Mouse (Mus musculus) G1E-ER4 (cell line): ENCODE results near the gene Col25a1. TPM values are rescaled to one million over a fixed set of nuclear protein-coding genes. Genes with fewer than 3 reads are reported as not detected.

Experiments used
- GATA1 ChIP-seq: IDR thresholded peaks from one replicate; pipeline ENCODE4 v1.8.0; 2012; ENCODE audit warnings: low read length, inconsistent platforms
- polyA plus RNA-seq: library from polyadenylated mRNA; stranded (reverse); fragments of >175 nt; gene quantifications from 2 replicates; pipeline ENCODE4 v1.2.3, GENCODE M21; 2012

Col25a1 gene
- polyA plus RNA-seq, 1 experiment: not detected

DNA sequence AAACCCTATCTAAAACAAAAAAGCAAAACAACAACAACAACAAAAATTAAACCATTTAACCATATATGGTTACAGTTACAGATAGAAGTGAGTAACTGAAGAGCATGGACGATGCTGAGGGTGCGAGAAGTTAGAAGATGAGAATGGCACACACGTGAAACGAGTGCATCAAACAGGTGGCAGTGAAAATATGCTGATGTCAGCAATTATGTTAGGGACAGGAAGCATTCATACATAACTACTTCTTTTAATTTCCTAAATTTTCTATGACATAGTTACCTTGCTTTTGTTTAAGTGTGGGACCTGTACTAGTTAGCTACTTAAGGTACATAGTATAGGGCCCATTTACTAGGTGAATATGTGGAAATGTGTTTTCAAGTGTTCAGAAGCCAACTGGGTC lies 237.1 kb downstream of the Col25a1 start:
- no peak for TF ChIP-seq GATA1

DNA sequence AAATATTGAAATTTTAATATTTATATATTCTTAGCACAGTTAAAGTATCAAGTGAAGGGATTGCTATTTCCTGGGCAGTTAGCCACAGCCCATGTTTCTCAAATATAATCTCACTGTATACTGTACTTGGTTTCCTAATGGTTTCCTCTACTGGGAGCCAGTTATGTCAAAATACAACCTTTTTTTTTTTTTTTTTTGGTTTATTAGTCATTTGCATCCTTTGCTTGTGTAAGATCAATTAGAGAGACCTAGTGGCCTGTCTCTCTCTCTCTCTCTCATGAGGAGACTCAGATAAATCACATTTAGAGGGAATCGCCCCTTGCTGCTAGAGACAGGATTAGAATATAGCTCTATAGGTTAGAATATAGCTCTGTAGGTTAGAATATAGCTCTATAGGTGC lies 237.8 kb downstream of the Col25a1 start:
- no peak for TF ChIP-seq GATA1

DNA sequence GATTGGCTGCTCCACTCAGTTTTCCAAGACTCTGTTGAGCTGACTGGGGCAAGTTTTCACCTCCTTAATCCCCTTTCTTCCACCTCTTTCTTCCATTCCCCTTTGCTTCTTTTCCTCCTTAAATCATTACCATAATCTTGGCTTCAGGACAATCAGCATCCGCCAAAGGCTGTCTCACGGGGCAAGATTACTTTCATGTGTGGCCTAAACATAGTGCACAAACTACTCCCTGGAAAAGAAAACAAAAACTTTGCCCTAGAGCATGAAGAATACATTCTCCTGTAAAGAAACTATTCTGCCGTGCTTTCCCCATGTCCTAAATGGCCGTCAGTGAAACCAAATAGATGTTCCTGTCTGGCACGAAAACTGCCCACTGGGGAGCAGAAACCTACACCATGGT lies 238.9 kb downstream of the Col25a1 start:
- no peak for TF ChIP-seq GATA1

DNA sequence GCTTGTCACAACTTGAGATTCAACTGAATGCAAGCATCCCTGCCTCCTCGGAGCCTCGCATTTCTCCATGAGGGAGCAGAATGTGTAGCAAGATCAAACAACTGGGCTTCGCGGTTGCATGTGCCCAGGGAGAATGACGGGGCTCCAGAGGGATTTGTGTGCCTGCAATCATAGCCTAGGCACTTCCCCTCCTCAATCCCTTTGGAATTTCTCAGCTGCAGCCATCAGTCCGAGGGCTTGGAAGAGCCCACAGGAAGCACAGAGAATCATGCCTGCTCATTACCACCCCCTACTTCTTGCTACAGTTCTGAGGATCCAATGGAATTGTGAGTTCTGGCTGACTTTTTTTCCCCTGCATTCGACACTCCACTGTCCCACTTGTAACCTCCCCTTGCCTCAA lies 241.8 kb downstream of the Col25a1 start:
- no peak for TF ChIP-seq GATA1

DNA sequence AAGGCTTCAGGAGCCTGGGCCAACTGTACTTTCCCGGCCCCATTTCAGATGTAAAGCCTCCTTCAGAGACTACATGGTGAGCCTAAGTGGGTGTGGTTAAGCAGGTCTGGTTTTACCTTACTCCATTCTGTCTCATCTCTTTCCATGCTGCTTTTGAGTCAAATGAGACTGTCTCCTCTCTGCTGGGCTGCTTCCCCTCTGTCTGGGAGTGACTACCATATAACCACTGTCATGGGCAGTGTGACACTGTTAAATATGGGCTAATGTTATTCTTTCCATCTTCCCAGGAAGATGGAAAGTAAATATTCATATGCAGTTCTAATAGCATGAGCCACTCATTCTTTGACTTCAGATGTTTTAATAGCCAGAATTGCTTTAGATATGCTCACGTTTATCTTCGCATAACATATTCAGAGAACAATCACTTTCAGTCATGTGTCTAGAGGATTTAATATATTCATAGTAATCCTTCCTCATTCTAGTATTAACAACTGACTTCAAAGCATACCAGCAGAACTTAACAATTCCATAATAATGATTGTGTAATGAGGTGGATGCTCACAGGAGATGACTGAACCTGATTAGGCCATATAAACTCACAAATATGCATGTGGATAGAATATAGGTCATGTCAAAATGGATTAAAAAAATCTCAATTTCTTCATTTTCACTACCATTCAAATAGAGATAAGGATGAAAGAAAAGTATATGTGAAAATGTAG lies 243.5 kb downstream of the Col25a1 start:
- no peak for TF ChIP-seq GATA1

DNA sequence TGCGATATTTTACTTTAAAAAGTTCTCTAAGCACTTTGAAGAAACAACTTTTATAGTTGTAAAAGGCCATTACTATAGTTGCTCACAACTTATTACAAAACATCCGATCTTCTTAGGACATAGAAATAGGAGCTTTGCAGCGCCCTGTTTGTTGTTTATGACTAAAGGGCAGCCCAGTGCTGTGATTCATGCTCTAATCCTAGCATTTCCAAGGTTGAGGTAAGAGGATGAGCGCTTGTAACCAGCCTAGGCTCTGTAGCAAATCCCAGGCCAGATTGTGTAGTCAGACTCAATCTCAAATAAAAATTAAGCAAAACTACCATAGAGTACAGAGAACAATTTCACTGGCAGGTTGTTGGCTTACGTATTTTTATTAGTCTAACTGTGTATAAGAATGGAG lies 246.5 kb downstream of the Col25a1 start:
- TF ChIP-seq GATA1: no peak

DNA sequence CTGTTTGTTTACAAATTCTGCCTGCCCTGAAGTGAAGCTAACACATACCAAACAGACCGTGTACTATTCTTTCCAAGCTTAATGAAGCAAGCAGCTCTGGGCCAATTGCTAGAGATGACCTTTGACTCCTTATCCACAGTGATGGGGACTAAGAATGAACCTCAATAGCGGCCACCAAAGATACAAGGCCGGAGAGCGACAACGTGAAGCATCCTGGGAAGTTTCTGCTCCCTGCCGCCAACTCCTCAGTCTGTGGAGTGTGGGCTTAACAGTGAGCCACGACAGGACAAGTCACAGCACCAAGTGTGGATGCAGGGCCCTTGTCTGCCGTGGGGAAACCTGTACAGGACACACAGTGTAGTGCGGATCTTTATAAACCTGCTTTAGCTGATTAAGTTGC lies 247.3 kb downstream of the Col25a1 start:
- no peak for TF ChIP-seq GATA1

DNA sequence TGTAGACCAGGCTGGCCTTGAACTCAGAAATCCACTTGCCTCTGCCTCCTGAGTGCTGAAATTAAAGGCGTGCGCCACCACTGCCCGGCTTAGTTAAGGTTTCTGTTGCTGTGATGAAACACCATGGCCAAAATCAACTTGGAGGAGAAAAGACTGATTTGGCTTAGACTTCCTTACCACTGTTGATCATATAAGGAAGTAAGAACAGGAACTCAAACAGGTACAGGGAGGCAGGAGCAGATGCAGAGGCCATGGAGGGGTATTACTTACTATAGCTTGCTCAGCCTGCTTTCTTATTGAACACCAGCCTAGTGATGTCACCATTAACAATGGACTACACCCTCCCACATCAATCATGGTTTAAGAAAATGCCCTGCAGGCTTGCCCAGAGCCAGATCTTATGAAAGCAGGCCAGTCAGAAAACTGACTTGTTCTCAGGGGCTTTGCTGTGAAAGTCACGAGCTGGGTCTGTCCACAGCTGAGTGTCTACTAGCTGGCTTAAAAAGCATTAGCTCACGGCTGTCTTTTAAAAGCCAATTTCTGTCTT lies 249.1 kb downstream of the Col25a1 start:
- TF ChIP-seq GATA1: no peak

DNA sequence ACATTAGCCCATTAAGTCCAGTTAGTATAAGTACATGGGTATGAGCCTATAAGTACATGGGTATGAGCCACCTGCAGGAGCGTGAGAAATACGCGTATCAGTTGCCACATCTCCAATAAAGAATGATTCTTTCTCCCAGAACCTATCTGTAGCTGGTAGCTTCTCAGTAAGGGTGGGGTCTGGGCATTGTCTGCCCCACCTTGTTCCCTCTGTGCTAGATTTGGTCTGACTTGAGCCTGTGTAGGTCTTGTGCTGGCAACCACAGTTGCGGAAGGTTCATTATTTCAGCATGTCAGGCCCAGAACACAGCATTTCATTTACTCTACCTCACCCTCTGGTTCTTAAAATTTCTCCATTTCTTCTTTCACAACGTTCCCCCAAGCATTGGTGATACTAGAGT lies 250.4 kb downstream of the Col25a1 start:
- no peak for TF ChIP-seq GATA1

DNA sequence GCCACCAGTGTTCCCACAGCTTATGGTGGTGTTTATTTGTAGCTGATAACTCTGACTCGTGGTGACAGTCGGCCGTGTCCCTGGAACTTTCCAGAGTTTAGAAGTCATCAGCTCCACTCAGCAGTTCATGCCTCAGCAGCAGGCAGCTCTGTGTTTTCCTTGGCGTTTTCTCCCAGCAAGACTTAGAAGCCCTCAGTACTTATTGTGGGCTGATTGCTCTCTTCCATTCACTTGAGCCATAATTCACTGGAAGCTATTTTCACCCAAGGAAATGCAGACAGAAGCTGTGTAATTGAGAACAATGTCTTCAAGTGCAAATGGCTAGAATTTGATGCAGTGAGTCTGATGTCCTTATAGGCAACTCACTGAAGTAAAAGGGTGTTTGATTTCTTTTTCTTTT lies 254.6 kb downstream of the Col25a1 start:
- TF ChIP-seq GATA1: no peak

DNA sequence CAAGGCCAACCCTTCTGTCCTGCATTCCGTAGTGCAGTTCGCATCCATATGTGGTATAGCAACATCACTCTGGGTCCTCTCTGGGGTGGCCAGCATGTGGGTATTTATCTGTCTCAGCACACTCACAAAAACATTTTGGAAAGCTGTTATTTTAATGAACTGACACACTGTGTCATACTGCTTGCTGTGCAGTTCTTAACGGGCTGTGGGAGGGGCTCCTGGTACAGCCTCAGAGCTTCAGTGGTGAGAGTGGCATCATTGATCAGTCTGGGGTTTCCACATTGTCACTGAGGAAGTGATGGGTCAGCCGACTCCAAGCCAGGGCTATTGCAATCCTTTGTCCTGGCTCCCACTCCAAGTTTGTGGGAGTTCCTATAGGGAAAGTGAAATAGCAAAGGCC lies 255.9 kb downstream of the Col25a1 start:
- TF ChIP-seq GATA1: no peak

DNA sequence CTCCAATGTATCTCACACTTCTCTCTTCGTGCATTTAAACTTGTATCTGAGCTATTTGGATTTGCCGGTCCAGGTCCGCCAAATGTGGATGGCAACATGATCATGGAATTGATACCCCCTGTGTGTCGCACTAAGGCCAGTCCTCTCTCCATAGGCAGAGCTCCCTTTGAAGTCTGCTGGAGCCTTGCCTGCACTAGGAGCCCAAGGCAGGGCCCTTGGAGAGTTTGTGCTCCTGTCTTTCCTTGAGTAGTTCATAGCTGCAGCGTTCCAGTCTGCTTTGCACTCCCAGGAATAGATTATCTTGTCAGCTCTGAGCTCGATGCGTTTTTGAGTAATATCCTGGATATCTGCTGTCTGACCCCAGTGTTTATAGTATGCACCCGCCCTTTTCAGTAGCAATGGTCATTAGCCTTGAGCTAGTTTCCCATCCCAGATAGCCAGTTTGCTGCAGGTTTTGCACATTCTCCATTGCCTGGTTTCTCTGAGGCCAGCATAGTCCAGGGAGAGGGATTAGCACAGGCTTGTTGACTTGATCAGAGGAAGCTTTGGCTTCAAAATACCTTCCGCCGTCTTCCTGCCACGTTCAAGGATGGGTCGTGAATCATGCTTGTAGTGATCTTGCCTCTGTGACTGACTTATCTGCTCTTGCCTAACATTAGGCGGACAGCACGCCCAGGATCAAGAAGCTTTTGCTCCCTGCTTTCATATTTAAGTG lies 258.1 kb downstream of the Col25a1 start:
- TF ChIP-seq GATA1: no peak

DNA sequence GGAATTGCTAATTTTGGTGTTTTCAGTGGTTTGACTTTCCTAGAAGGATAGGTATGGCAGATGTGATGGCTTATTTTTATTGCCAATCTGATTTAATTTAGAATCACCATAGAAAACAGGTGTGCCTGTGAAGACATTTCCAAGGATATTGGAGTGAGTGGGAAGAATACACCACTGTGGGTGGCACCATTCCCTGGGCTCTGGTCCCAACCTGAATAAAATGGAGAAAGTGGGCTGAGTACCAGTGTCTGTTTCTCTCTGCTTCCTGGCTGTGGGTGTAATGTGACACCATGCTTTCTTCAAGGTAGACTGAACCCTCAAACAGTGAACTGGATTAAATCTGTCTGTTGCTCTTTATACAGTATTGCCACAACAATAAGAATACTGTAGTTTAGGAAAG lies 265.3 kb downstream of the Col25a1 start:
- TF ChIP-seq GATA1: no peak

DNA sequence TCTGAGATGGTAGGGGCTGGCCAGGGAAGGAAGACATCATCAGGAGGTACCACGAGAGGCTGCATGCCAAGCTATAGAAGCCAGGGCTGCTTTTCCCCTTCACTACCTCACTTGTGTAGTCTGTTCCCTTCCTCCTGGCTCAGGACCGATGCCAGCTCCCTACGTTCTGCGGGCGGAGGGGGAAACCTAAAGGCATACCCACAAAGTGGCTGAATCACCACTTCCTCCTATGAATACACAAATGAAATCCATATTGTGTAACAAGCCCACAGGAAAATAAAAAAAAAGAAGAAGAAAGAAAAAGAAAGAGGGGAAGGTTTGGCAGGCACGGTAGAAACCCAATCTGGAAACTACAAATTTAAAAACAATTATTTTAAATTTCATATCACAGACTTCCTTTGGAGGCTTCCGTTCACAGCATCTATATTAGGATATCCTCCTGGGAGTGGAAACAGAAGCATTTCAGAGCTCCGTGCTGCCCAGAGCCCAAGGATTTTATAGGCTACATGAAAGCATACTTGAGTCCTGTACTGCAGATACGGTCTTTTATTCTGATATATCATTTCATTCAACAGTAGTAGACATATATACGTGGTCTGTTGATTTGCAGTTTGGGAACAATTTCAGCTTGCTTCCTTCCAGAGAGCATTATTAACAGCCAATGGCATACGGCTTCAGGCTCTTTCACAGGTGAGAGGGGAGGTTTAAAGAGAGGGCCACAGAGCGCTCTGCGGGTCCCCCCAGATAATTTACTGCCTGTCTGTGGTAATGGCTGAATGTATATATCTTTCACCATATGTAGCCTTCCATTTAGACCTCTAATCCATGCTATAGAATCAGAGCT lies 269.6 kb downstream of the Col25a1 start:
- no peak for TF ChIP-seq GATA1

DNA sequence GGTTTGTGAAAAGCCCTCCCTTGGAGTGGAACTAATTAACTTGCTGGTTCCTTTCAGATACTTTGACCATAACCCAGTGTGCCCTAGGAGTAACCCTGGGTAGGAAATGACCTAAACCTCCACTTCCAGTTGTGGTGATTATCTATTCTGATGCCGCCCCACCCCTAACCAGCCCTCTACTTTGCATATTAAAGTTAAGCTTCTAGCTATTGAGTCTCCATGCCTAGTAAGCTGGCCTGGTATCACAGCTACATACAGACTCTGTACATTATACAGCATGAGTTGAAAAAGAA lies 270.2 kb downstream of the Col25a1 start:
- TF ChIP-seq GATA1: no peak

DNA sequence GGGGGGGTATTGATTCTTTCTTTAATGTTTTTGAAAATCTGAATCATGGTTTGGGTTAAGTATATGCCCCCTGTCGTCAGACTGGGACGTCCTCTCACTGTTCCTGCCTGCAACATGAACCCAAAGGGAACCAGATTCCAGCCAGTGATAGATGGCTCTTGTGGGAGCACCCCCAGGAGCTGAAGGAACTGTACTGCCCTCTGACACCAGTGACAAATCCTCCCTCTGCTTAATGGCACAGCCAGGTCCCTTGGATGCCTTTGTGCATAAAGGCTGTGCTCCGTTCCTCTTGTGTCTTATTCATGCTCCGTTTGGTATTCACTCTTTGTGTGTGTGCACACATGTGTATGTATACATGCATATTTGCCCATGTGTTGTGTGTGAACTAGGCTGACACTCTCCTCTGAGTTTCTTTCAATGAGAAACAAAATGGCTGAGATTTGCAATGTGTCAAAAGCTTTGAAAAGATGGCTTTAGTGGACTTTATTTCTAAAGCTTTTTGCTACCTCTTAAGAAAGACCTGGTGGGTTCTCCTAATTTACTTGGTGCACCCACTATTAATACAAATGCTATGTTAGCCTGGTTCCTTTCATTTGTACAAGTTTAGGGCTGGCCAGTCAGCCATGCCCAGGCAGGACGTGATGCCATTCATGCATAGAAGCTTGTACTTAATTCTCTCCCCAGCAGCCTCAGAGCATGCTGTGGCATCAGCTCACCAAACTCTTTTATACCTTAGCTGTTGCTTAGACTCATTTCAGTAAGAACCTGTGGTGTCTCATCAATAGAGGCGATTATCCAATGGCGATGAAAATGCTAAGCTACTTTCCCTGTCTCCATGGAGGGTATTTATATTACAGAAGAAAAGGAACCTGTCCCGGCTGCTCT lies 273.5 kb downstream of the Col25a1 start:
- no peak for TF ChIP-seq GATA1
